Mouse (Mus musculus) urinary bladder, postnatal 10 days (tissue): ENCODE data around the gene Gm19345.
A peak's percentile ranks its signal among the peaks of the same experiment; 100 is the strongest.

Experiments
- DNase-seq: peaks from one replicate; pipeline ENCODE4 v3.0.0; 2022; ENCODE audit warnings: low spot score

The Gm19345 gene

DNA sequence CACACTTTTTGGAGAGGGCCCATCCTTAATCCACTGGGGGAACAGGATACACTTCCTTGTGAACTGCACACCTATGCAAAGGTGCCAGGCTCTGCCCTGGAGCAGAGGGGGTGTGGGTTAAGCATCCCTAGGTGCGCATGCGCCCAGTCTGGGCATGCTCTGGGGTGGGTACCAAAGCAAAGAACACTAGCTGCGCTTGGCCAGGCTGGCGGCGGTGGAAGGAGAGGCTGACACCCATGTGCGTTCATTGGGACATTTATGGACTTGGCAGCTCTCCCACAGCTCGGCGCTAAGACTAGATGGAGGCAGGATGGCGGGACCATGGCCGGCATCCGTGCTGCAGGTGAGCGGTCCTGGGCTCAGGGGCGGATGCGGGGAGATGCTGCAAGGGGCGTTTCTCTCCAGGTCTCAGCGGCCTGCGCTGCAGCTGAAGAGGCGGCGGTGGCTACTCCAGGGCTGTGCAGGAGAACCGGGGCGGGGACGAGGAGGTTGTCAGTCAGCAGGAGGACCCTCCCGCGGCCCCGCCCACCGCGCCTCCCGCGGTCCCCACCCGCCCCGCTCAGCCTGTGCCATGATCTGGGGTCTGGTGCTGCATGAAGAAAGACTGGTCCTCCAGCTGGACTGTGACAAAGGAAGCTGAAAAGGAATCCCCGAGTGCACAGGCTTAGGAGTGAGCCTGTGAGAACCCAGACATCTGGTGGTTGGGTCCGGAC is at the start of gene Gm19345:
Gene Gm19345 (plus strand): TSS at position 146 of the 713 bp plus-strand sequence.
- DNase-seq = no peak

DNA sequence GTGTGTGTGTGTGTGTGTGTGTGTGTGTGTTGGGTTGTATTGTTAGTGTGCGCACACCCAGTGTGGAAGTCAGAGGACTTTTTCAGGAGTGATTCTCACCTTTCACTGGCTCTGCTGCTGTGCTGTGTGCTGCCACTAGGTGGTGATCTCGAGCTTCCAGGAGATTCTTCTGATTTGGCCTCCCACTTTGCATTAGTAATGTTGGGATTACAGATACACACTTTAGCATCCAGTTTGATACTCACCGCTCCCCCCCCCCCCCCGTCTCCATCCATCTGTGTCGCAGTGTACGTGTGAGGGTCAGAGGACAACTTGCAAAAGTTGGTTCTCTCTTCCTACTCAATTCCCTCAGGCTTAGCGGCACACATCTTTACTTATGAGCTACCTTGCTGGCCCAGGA is 48.8 kb upstream of the Gm19345 start:
- no peak for DNase-seq

DNA sequence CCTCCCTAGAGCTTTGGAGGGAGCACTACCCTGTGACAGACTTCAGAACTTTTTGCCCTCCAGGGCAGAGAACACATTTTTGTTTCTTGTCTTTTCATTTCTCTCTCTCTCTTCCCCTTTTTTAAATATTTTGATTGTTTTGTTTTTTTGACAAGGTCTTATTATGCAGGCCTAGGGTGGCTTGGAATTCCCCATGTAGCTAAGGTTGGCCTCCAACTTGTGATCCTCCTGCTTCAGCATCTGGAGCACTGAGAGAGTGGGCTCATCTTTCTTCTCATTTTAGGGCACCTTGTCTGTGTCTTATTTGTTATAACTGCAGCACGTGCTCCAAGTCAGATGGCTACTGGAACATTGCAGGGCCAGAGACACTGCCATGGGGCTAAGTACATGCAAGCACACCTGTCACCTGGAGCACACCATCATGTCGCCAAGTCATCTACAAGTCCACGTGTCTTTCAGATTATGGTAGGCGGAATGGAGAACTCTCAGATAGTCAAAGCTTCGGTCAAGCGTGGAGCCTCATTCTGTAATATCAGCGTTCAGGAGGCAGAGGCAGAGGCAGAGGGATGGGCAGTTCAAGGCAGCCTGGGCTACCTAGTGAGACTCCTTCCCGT is 45.3 kb upstream of the Gm19345 start:
- DNase-seq = no peak

DNA sequence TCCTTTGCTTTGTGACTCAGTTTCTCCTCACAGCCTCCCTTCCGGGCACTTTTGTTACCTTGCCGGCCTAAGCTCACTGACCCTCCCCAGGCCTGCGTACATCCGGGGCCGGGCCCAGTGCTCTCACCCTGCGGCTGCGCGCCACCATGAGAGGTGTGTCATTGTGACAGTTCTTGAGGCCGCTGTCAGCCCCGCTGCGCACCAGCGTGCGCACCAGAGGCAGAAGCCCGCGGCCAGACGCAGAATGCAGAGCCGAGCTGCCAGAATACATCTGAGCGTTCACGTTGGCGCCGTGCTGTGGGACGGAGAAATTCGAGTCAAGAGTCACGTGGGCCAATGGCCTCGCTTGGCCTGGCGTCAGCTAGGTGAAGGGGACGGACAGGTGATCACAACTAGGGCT is 42.4 kb upstream of the Gm19345 start:
- DNase-seq = no peak

DNA sequence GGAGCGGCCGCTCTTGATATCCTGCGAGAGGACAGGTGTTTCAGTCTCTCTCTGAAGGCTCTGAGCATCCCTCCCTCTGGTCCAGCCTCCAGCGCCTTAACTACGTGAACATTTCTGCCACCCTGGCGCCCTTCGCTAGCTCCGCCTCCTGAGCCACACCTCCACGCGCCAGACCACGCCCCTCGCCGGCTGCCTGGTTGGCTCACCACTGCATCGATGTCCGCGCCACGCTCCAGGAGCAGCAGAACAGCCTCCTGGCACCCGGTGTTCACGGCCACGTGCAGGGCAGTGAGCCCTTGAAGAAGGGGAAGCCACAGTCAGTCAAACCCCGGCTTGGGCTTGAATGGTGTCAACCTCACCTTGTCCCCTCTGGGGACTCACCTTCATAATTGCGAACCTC is 40.7 kb upstream of the Gm19345 start:
- DNase-seq = no peak

DNA sequence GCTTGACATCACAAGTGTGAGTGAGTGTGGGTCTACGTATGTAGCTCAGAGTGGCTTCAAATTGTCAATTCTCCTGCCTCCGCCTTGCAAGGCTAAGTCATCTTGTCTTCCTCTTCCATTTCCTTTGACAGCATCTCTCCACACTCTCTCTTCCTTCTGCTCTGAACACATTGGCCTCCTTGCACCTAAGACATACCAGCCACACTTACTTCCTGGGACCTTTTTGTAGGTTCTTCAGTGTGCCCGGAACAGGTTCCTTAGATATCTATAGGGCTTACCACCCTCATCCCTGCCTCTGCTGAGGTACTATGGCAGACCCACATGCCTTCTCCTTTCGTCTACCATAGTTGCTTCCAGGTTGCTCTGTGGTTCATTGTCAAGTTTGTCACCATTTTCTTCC is 38.6 kb upstream of the Gm19345 start:
- DNase-seq = no peak

DNA sequence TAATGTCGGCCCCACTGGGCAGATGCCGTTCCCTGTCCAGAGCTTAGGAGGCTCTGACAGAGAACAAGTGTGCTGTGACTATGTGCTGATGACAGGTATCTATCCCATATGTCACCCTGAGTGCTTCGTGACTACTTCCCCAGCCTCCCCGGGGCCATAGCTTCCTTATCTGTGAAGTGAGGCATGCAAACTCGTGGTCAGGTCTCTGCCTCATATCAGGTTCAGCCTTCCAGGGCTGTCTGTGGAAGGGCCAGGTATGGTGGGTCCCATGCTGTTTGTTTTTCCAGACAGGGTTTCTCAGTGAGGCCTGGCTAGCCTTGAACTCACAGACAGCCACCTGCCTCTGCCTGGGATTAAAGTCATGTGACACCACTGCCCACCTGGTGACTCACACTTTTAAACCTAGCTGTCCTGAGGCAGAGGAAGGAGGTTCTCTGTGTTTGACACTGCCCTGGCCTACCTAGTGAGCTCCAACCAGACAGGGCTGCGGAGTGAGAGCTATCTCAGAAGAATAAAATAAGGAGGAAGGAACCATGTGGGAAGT is 38.2 kb upstream of the Gm19345 start:
- DNase-seq = no peak

DNA sequence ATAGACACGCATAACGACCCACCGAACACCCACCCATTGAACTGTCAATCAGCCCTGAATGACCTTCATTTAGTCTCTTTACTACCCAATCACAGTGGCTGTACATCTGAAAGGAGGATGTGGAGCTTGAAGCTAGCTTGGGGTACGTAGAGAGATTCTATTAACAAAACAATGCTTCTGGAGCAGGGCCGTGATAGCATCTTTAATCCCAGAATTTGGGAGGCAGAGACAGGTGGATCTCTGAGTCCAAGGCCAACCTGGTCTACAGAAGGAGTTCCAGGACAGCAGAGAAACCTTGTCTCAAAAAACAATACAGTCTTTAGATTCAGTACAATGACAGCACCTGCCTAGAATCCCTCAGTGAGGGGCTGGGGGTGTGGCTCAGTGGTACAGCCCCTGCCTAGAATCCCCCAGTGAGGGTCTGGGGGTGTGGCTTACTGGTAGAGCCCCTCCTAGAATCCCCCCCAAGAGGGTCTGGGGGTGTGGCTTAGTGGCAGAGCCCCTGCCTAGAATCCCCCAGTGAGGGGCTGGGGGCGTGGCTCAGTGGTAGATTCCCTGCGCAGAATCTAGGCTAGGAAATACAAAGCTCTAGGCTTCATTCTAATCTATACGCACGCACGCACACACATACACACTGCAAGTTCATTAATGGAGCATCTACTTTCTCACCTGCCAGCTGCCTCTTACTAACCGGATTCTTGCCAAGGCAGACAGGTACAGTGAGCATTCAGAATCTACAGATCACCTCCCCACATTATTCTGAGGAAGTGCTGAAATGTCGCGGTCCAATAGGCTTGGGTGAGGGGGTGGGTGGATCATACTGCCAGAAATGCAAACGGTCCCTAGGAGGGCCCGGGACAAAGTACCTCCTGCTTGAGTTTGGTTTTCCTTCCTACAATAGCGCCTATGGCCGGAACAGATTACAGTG is 36.2 kb upstream of the Gm19345 start:
- no peak for DNase-seq

DNA sequence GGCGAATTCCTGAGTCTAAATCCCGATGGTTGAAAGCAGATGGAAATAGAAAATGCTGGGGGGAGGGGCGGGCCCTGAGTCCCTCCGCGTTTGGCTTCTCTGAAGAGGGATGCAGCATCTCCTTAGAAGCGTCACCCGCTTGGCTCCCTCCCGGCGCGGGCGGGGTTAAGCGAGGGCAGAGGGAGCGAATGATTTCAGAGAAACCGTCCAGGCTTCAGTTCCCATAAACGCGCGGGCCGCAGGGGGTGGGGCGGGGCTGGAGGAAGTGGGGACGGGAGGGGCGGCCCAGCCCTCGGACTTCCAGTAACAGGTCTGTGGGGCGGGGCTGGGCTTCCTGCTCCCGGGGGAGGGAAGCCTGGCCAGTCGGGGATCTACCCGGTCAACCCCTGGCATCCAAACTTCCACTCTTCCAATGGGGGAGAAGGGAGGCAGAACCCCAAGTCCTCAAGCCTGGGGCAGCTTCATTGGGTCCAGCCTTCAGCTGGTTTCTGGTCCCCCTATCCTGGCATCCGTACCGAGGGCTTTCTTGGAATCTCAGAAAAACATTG is 35.5 kb upstream of the Gm19345 start:
- DNase-seq = peak; percentile 63

DNA sequence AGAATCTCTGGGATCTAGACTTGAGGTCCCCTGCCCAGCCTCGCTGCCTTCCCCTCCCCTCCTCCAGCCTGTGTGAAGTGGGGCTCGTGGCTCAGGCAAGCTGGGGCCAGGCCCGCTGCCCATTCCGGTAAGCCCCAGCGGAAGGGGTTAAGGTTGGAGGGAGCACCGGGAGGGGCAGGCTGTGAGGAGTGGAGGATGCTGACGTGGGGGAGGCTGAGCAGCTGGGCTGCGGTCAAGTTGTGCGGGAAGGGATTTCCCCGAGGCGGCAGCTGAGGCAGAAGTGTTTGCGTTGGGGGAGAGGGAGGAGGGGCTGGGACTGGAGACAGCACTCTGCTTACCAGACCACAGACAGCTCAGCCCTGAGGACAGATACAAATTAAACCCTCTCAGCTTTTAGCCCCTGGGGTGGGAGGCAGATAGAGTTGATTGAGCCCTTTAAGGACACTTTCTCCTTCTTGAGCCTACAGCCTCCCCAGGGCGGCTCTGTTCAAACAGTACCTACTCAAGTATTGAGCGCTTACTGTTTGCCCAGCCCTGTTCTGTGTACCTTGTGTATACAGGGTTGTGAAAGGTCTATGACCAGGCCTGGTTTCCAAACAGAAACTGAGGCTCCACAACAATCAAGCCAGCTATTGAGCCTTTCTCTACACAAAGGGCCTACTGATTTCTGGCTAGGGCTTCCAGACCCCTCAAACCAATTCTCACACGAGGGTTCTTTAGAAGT is 34.3 kb upstream of the Gm19345 start:
- no peak for DNase-seq

DNA sequence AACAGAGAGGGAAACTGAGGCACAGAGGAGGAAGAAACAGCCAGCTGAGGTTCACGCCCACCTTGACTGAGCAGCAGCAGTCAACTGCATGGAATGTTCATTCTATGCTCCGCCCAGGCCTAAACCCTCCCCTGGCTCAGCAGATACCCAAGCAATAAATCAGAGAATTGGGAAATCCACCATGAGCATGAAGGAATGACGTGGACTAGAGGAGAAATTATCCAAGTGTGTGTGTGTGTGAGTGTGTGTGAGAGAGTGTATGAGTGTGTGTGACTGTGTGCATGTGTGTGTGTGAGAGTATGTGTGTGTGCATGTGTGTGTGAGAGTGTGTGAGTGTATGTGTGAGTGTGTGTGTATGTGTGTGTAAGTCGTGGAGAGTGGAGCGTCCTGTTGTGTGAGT is 33.4 kb upstream of the Gm19345 start:
- DNase-seq = no peak

DNA sequence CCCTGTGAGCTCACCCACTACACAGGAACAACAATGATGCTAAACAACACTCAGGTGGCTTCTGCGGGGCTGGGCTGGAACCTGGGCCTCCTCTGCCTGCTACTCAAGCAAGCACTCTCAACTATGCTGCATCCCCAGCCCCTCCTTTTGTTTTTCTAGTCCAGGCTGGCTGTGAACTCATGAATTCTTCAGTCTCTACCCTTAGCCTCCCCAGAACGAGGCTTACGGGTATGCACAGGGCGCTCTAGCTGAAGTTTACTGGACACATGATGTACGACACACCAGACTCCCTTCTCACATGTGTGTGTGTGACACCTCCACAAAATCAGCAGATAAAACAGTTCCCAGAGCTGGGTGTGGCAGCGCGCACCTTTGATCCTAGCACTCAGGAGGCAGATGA is 32.9 kb upstream of the Gm19345 start:
- no peak for DNase-seq

DNA sequence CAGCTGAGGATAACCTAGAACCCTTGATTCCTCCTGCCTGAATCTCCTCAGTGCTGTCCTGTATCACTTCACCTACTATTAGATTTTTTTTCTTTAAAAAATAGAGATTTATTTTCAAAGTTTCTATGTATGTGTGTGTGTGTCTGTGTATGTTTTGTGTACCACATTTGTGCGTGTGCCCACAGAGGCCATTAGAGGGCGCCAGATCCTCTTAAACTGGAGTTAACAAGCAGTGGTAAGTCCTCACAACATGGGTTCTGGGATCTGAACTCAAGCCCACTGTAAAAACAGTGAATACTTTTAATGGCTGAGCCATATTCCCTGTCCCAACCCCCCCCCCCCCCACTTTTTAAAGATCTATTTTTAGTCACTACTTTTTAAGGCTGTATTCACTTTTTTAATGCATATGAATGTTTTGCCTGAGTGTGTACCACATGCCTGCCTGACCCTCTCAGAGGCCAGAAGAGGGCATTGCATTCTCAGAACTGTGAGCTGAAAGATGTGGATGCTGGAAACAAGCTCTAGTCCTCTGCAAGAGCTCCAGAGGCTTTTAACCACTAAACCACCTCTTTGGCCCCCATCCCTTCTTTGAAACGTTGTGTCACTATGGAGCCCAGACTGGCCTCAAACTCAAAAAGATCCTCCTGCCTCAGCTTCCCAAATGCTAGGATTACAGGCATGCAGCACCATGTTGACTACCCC is 31.3 kb upstream of the Gm19345 start:
- DNase-seq = no peak

DNA sequence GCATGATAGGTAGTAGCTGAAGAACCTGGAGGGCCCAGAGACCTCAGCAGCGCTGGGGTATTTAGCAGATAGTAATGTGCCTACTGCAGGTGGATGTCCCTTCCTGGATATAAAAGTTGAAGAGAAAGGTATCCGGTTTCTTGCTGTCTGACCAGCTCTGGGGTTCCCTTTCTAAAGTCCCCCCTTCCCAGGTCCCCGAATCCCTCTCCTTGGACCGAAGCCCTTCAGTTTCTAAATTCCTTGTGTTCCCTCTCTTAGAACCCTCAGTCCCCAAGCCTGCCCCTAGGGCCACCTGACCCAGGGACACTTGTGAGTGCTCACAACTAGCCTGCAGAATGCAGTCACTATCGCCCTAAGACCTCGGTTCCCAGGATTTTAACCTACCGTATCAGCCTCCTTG is 30.2 kb upstream of the Gm19345 start:
- DNase-seq = no peak

DNA sequence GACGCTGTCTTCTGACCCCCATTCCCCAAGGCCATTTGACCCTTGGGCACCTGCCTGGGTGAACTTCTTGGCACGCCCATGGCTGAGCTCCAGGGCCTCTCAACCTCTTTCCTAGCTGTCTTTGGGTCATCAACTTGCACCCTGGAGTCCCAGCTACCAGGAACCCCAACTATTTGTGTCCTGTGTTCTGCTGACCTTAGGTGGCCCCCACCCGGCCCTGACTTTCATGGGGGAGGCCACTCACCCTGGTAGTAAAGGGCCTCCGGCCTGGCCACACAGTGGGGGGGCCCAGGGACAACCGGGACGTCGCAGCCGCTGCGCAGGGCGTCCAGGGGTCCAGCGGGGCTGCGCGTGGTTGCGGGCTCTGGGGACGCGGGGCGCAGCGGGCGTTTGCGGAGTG is 29.6 kb upstream of the Gm19345 start:
- no peak for DNase-seq

DNA sequence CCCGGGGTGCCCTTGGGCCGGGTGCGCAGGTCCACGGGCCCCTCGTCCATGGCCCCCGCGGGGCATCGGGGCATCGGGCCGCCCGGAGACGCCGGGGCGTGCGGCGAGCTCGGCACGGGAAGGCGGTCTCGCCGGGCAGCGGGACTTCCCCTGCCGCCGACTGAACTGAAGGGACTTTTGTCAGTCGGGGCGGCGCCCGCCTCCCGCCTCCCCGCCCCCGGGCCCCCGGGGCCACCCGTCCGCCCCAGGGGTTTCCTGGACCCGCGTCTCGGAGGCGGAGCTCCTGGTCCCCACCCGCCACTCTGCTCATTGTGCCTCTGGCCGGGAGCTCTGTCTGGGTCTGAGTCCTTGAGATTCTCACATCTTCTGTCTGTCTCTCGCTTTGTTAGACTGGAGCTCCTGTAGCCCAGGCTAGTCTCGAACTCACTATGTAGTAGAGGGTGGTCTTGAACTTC is 29.2 kb upstream of the Gm19345 start, which contains the start of gene Bcl3:
Gene Bcl3 (minus strand): TSS at position 167 of the 455 bp plus-strand sequence.
- no peak for DNase-seq

DNA sequence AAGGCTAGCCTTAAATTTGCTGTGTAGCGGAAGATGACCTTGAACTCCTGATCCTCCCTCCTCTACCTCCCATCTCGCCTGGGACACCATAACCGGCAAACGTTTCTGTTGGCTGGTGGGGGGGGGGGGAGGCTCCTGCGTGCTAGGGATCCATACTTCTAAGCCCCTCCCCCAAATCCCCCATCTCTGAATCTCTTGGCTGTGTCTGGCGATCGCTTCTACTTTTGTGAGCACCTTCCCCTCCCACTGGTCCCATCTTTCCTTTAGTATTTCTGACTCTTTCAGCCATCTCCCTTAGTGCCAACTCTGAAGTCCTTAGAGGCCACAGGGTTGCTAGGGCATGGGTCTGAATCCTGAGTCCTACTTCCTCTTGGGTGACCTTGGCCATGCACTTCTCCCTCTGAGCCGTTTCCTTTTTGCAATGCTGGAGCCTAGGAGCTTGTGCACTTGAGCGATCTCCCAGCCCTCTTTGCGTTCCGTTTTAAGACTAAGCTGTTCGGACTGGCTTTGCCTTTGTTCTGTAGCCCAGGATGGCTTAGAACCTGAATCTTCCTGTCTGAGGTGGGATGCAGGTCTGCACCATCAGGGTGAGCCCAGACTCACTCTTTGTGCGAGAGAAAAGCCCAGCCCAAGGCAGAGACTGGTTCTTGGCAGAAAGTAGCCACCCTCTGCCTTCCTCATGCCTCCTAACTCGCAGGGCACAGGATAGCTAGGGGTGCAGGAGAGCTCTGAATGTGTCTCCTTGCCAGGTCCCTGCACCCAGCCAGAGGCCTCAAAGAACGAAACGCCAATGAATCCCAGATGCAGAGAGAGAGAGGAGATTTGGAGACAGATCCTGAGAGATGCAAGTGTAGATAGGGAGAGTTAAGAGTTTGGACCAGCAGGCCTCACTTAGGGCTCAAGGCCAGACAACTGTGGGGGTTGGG is 28.3 kb upstream of the Gm19345 start:
- DNase-seq = no peak

DNA sequence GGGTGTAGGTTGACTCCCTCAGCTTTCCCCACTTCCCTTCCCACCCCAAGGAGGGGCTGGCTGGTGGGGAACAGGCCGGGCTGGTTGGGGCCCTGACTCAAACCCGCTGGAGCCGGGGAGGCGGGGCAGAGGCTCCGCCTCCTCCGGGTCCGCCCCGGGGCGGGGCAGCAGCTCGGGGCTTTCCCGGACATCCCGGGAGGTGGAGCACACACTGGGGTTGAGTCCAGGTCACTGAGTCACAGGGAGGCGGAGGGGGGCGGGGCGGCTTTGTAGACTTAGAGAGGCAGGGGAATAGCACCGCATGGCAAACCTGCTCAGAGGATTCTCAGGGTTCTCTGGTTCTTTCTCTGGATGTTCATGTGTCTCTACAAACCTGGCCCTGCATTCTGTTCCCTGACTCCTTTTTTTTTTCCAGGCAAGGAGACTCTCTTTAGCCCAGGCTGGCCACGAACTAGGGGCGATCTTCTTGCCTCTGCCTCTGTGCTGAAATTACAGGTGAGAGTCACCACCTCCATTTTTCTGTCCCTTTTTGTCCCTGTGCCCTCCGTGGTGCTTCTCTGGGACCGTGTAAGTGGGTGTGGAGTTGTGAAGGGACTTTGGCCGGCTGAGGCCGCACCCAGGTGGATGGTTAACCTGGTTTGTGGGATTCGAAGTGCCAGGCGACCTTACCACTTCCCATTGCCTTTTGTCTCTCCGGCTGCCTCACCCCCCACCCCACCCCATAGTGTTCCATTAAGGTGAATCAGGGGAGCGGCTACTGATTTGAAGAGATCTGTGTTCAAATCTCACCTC is 27.4 kb upstream of the Gm19345 start:
- peak; percentile 81 for DNase-seq

DNA sequence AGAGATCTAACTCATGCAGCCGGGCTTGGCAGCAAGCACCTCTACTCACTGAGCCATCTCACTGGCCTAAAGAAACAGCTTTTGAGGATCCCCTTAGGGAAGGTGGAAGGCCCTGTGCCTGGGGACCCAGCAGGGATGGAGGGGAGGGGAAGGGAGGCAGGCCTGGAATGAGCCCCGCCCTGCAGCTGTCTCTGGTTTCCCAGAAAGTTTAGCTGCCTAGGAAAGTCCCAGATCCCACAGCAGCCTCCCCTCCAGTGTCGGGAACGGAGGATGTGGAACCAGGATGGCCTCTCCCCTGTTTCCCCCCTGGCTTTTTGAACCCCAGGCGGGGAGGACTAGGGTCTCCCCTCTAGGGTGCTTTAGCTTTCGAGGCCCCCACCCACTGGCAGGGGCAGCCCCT is 25.0 kb upstream of the Gm19345 start:
- no peak for DNase-seq
